Mouse (Mus musculus) neural tube, embryonic 12.5 days (tissue): Measurements from ENCODE around the gene Toe1. TPM values are rescaled to one million over a fixed set of nuclear protein-coding genes. Genes with fewer than 3 reads are reported as not detected.

Experiments used
- ATAC-seq: fragments of 200-750 bp; cut with Nextera tagmentation; 2 replicates; pipeline ENCODE4 v1.8.0; 2017; ENCODE audit warnings: low read depth, mild to moderate bottlenecking, moderate TSS enrichment, moderate library complexity; ENCODE audit not compliant: low FRiP score
- H3K27ac ChIP-seq: fragments of 300-500 bp; sonication (generic); 2 replicates; pipeline ENCODE4 v1.5.1; 2016
- H3K27me3 ChIP-seq: fragments of 300-500 bp; sonication (generic); replicated peaks from 2 replicates; pipeline ENCODE4 v1.6.1; 2016; ENCODE audit warnings: mild to moderate bottlenecking
- H3K36me3 ChIP-seq: fragments of 300-500 bp; sonication (generic); 2 replicates; pipeline ENCODE4 v1.6.1; 2016; ENCODE audit warnings: mild to moderate bottlenecking
- H3K4me1 ChIP-seq: fragments of 300-500 bp; sonication (generic); 2 replicates; pipeline ENCODE4 v1.6.1; 2016
- H3K4me2 ChIP-seq: fragments of 300-500 bp; sonication (generic); replicated peaks from 2 replicates; pipeline ENCODE4 v1.6.1; 2016; ENCODE audit warnings: mild to moderate bottlenecking
- H3K4me3 ChIP-seq: fragments of 300-500 bp; sonication (generic); 2 replicates; pipeline ENCODE4 v1.5.1; 2016
- H3K9ac ChIP-seq: fragments of 300-500 bp; sonication (generic); 2 replicates; pipeline ENCODE4 v1.6.1; 2016; ENCODE audit warnings: mild to moderate bottlenecking
- H3K9me3 ChIP-seq: fragments of 300-500 bp; sonication (generic); 2 replicates; pipeline ENCODE4 v1.6.1; 2016; ENCODE audit warnings: mild to moderate bottlenecking
- WGBS: fragments of 180-500 bp; shearing (Covaris S2); methylation state at CpG from one replicate; pipeline ENCODE4 v1.1.7; 2016; 5-methylcytosine and 5-hydroxymethylcytosine counted together
- polyA plus RNA-seq: library from polyadenylated mRNA; unstranded; fragments of >200 nt; fragmentation: Nextera tagmentation; extraction: Ambion mirVana; gene quantifications from 2 replicates; pipeline ENCODE4 v1.2.1, GENCODE M21; 2016

Gene Toe1
- polyA plus RNA-seq, 1 experiment from 2014 or later, result 31.3 TPM

- H3K4me1 ChIP-seq, result peaks cover 19% of the 10 kb centered on the region
- H3K9ac ChIP-seq, result peak within 1 kb of the TSS; percentile 30
- H3K4me2 ChIP-seq, result peak within 1 kb of the TSS; percentile 89
- WGBS, result 12% methylated on average over 9 of the region's 9 CpGs
- no peak within 1 kb of the TSS for H3K27ac ChIP-seq
- ATAC-seq, result no peak
- H3K36me3 ChIP-seq, result peaks cover 14% of the 10 kb centered on the region
- peaks cover 19% of the 10 kb centered on the region for H3K27me3 ChIP-seq
- H3K9me3 ChIP-seq, result no peaks in the 10 kb centered on the region
- H3K4me3 ChIP-seq, result peak within 1 kb of the TSS; percentile 43
Measured at GRCm38 (mm10) chr4:116821694-116822016, 14.2 kb upstream of the Toe1 start, which contains the start of gene Hpdl. Gene Hpdl (minus strand): TSS chr4:116821707.

- Histone ChIP-seq H3K4me3 (peak overlapping the region; percentile 43), H3K9me3 (no peaks in the 10 kb centered on the region), H3K4me2 (peak overlapping the region; percentile 89), H3K4me1 (peaks cover 19% of the 10 kb centered on the region), H3K27me3 (peaks cover 19% of the 10 kb centered on the region), H3K27ac (no peak overlapping the region), H3K36me3 (peaks cover 20% of the 10 kb centered on the region), H3K9ac (peak overlapping the region; percentile 30)
- ATAC-seq, result peak; percentile 79
- WGBS, result under 1% methylated on average over 51 of the region's 51 CpGs
Measured at GRCm38 (mm10) chr4:116820902-116821693, 13.7 kb upstream of the Toe1 start.

GRCm38 (mm10) chr4:116819968-116820901 is 12.8 kb upstream of the Toe1 start:
- peaks cover 14% of the 10 kb centered on the region for H3K4me1 ChIP-seq
- H3K9ac ChIP-seq, result peak overlapping the region; percentile 30
- no peak for ATAC-seq
- WGBS, result 22% methylated on average over 32 of the region's 32 CpGs
- H3K27ac ChIP-seq, result no peak overlapping the region
- peaks cover 20% of the 10 kb centered on the region for H3K36me3 ChIP-seq
- peak overlapping the region; percentile 43 for H3K4me3 ChIP-seq
- H3K27me3 ChIP-seq, result peaks cover 19% of the 10 kb centered on the region
- peak overlapping the region; percentile 89 for H3K4me2 ChIP-seq
- H3K9me3 ChIP-seq, result no peaks in the 10 kb centered on the region

GRCm38 (mm10) chr4:116817486-116817885 is 10.0 kb upstream of the Toe1 start:
- Histone ChIP-seq H3K4me2 (no peak overlapping the region), H3K27me3 (peaks cover 19% of the 10 kb centered on the region), H3K36me3 (peaks cover 20% of the 10 kb centered on the region), H3K9me3 (no peaks in the 10 kb centered on the region), H3K9ac (no peak overlapping the region), H3K4me1 (peaks cover 6% of the 10 kb centered on the region), H3K27ac (no peak overlapping the region), H3K4me3 (no peak overlapping the region)
- 93% methylated on average over 6 of the region's 6 CpGs for WGBS
- ATAC-seq, result no peak

- no peak overlapping the region for H3K9ac ChIP-seq
- peaks cover 20% of the 10 kb centered on the region for H3K36me3 ChIP-seq
- 78% methylated on average over 5 of the region's 5 CpGs for WGBS
Measured at GRCm38 (mm10) chr4:116815276-116815675, 7.8 kb upstream of the Toe1 start.

GRCm38 (mm10) chr4:116811012-116811411 is 3.6 kb upstream of the Toe1 start:
- H3K27ac ChIP-seq, result no peak overlapping the region
- no peak for ATAC-seq
- H3K27me3 ChIP-seq, result no peaks in the 10 kb centered on the region
- no peak overlapping the region for H3K9ac ChIP-seq
- no peak overlapping the region for H3K4me2 ChIP-seq
- H3K4me3 ChIP-seq, result no peak overlapping the region
- no peaks in the 10 kb centered on the region for H3K9me3 ChIP-seq
- peaks cover 9% of the 10 kb centered on the region; the same call in 1 of the 2 replicates for H3K4me1 ChIP-seq
- H3K36me3 ChIP-seq, result no peaks in the 10 kb centered on the region
- 82% methylated on average over 3 of the region's 3 CpGs for WGBS

More at GRCm38 (mm10) chr4:116815276-116815675, 7.8 kb upstream of the Toe1 start:
- Histone ChIP-seq H3K27me3 (peaks cover 10% of the 10 kb centered on the region), H3K4me2 (no peak overlapping the region), H3K9me3 (no peaks in the 10 kb centered on the region), H3K4me3 (no peak overlapping the region), H3K27ac (no peak overlapping the region), H3K4me1 (no peaks in the 10 kb centered on the region)
- no peak for ATAC-seq

- H3K4me1 ChIP-seq, result no peaks in the 10 kb centered on the region
- no peak for ATAC-seq
- no peak overlapping the region for H3K4me3 ChIP-seq
- no peak overlapping the region for H3K4me2 ChIP-seq
- H3K27me3 ChIP-seq, result no peaks in the 10 kb centered on the region
- H3K27ac ChIP-seq, result no peak overlapping the region
- WGBS, result 47% methylated on average over 5 of the region's 5 CpGs
- H3K36me3 ChIP-seq, result peaks cover 32% of the 10 kb centered on the region
- H3K9ac ChIP-seq, result no peak overlapping the region
- no peaks in the 10 kb centered on the region for H3K9me3 ChIP-seq
Measured at GRCm38 (mm10) chr4:116799901-116800300, 7.5 kb downstream of the Toe1 start.

GRCm38 (mm10) chr4:116796442-116797110 is 10.9 kb downstream of the Toe1 start:
- Histone ChIP-seq H3K4me1 (no peaks in the 10 kb centered on the region), H3K36me3 (peaks cover under 1% of the 10 kb centered on the region; the same call in 1 of the 2 replicates), H3K4me3 (no peak overlapping the region), H3K27me3 (no peaks in the 10 kb centered on the region), H3K4me2 (no peak overlapping the region), H3K9me3 (no peaks in the 10 kb centered on the region), H3K9ac (no peak overlapping the region), H3K27ac (no peak overlapping the region)
- 84% methylated on average over 1 of the region's 1 CpGs for WGBS
- no peak for ATAC-seq

- no peak overlapping the region for H3K4me3 ChIP-seq
- WGBS, result 83% methylated on average over 2 of the region's 2 CpGs
- no peaks in the 10 kb centered on the region for H3K36me3 ChIP-seq
- no peaks in the 10 kb centered on the region for H3K27me3 ChIP-seq
- H3K9me3 ChIP-seq, result no peaks in the 10 kb centered on the region
- H3K4me2 ChIP-seq, result no peak overlapping the region
- H3K27ac ChIP-seq, result no peak overlapping the region
- no peak overlapping the region for H3K9ac ChIP-seq
- ATAC-seq, result no peak
- no peaks in the 10 kb centered on the region for H3K4me1 ChIP-seq
Measured at GRCm38 (mm10) chr4:116794273-116794672, 13.2 kb downstream of the Toe1 start.

GRCm38 (mm10) chr4:116792453-116792852 is 15.0 kb downstream of the Toe1 start:
- 87% methylated on average over 8 of the region's 8 CpGs for WGBS
- H3K4me1 ChIP-seq, result no peaks in the 10 kb centered on the region

GRCm38 (mm10) chr4:116788956-116789355 is 18.5 kb downstream of the Toe1 start:
- H3K36me3 ChIP-seq, result no peaks in the 10 kb centered on the region
- no peaks in the 10 kb centered on the region for H3K27me3 ChIP-seq
- no peak overlapping the region for H3K27ac ChIP-seq
- H3K4me1 ChIP-seq, result no peaks in the 10 kb centered on the region
- ATAC-seq, result peak; percentile 53; the same call in 1 of the 2 replicates
- H3K9me3 ChIP-seq, result no peaks in the 10 kb centered on the region; the same call in 1 of the 2 replicates
- no peak overlapping the region for H3K9ac ChIP-seq
- WGBS, result 12% methylated on average over 3 of the region's 3 CpGs
- no peak overlapping the region for H3K4me3 ChIP-seq
- H3K4me2 ChIP-seq, result no peak overlapping the region

More at GRCm38 (mm10) chr4:116792453-116792852, 15.0 kb downstream of the Toe1 start:
- no peak for ATAC-seq
- no peak overlapping the region for H3K4me2 ChIP-seq
- H3K27ac ChIP-seq, result no peak overlapping the region
- H3K36me3 ChIP-seq, result no peaks in the 10 kb centered on the region
- no peak overlapping the region for H3K4me3 ChIP-seq
- no peaks in the 10 kb centered on the region for H3K9me3 ChIP-seq
- no peak overlapping the region for H3K9ac ChIP-seq
- no peaks in the 10 kb centered on the region for H3K27me3 ChIP-seq
